Mouse (Mus musculus) forebrain, postnatal 0 days (tissue): ENCODE measurements around the gene Tmco4. TPM values are rescaled to one million over a fixed set of nuclear protein-coding genes. Genes with fewer than 3 reads are reported as not detected.
A peak's percentile ranks its signal among the peaks of the same experiment; 100 is the strongest.
"Not testable (repeated sequence)": the region's sequence is repeated elsewhere in the genome, so short reads cannot be mapped to it uniquely, and the experiment has no call there.

Experiments used
- ATAC-seq: fragments of 200-750 bp; cut with Nextera tagmentation; 2 replicates; pipeline ENCODE4 v1.8.0; 2017; ENCODE audit warnings: mild to moderate bottlenecking, moderate library complexity
- DNase-seq: peaks from one replicate; pipeline ENCODE4 v3.0.0-alpha.2; 2015
- H3K27ac ChIP-seq: fragments of 300-500 bp; sonication (generic); 2 replicates; pipeline ENCODE4 v1.5.1; 2014; ENCODE audit warnings: low read depth, mild to moderate bottlenecking, antibody characterized with exemption, low read length, moderate library complexity, mixed read lengths
- H3K27me3 ChIP-seq: fragments of 300-500 bp; sonication (generic); 2 replicates; pipeline ENCODE4 v1.6.1; 2014; ENCODE audit warnings: mild to moderate bottlenecking, low read length, mixed read lengths; ENCODE audit not compliant: insufficient read depth
- H3K36me3 ChIP-seq: fragments of 300-500 bp; sonication (generic); 2 replicates; pipeline ENCODE4 v1.6.1; 2014; ENCODE audit warnings: mild to moderate bottlenecking, moderate library complexity; ENCODE audit not compliant: insufficient read depth
- H3K4me1 ChIP-seq: fragments of 300-500 bp; sonication (generic); 2 replicates; pipeline ENCODE4 v1.6.1; 2014; ENCODE audit warnings: antibody characterized with exemption; ENCODE audit not compliant: insufficient read depth
- H3K4me2 ChIP-seq: fragments of 300-500 bp; sonication (generic); 2 replicates; pipeline ENCODE4 v1.6.1; 2014; ENCODE audit warnings: low read depth, mild to moderate bottlenecking, moderate library complexity
- H3K4me3 ChIP-seq: fragments of 300-500 bp; sonication (generic); 2 replicates; pipeline ENCODE4 v1.5.1; 2014; ENCODE audit warnings: low read depth, low read length, mixed read lengths
- H3K9ac ChIP-seq: fragments of 300-500 bp; sonication (generic); 2 replicates; pipeline ENCODE4 v1.6.1; 2014; ENCODE audit warnings: mild to moderate bottlenecking
- H3K9me3 ChIP-seq: fragments of 300-500 bp; sonication (generic); 2 replicates; pipeline ENCODE4 v1.6.1; 2016; ENCODE audit warnings: low read length
- CTCF ChIP-seq: sonication (generic); IDR thresholded peaks from 2 replicates; pipeline ENCODE4 v1.5.1; 2016; ENCODE audit warnings: antibody characterized with exemption, control low read depth, low read depth
- WGBS: fragments of 180-500 bp; shearing (Covaris S2); extraction: QIAGEN DNeasy Blood & Tissue Kit; methylation state at CpG from one replicate; pipeline ENCODE4 v1.1.7; 2014; 5-methylcytosine and 5-hydroxymethylcytosine counted together
- polyA plus RNA-seq: library from polyadenylated mRNA; unstranded; fragments of >200 nt; fragmentation: Nextera tagmentation; extraction: Ambion mirVana; gene quantifications from 2 replicates; pipeline ENCODE4 v1.2.1, GENCODE M21; 2015
- total RNA-seq: library from RNA; depleted of rRNA; stranded (reverse); fragments of >200 nt; gene quantifications from 2 replicates; pipeline ENCODE4 v1.2.3, GENCODE M21; 2014

Gene Tmco4
- total and polyA plus RNA-seq, 2 experiments from 2014 or later: 1.5 to 4.0 TPM

- WGBS: 66% methylated on average over 3 of the region's 3 CpGs
- no peak overlapping the region for H3K27ac ChIP-seq
- H3K36me3 ChIP-seq: no peaks in the 10 kb centered on the region
- peak overlapping the region; percentile 90 for H3K4me2 ChIP-seq
- no peaks in the 10 kb centered on the region for H3K27me3 ChIP-seq
- peak overlapping the region; percentile 61; the same call in 1 of the 2 replicates for H3K9ac ChIP-seq
- no peak overlapping the region; the same call in 1 of the 2 replicates for H3K4me3 ChIP-seq
- no peaks in the 10 kb centered on the region for H3K9me3 ChIP-seq
- DNase-seq: no peak
- H3K4me1 ChIP-seq: 0 out of 2 replicates have a peak, but pooled peaks cover 3% of the 10 kb centered on the region
- TF ChIP-seq CTCF: no peak
- no peak for ATAC-seq
Measured at GRCm38 (mm10) chr4:138973719-138974115, 1.0 kb downstream of the Tmco4 start.

- not testable (repeated sequence) for ATAC-seq, H3K9me3 ChIP-seq, H3K9ac ChIP-seq, H3K4me3 ChIP-seq, H3K4me2 ChIP-seq, H3K36me3 ChIP-seq, DNase-seq, H3K4me1 ChIP-seq, H3K27ac ChIP-seq, H3K27me3 ChIP-seq
- WGBS: 80% methylated on average over 2 of the region's 2 CpGs
Measured at GRCm38 (mm10) chr4:138974540-138974939, 1.9 kb downstream of the Tmco4 start.

- Histone ChIP-seq H3K9me3 (no peaks in the 10 kb centered on the region), H3K36me3 (no peaks in the 10 kb centered on the region), H3K27me3 (no peaks in the 10 kb centered on the region; the same call in 1 of the 2 replicates), H3K4me3 (no peak overlapping the region), H3K4me1 (0 out of 2 replicates have a peak, but pooled peaks cover 3% of the 10 kb centered on the region), H3K4me2 (no peak overlapping the region), H3K9ac (no peak overlapping the region), H3K27ac (no peak overlapping the region)
- TF ChIP-seq CTCF: no peak
- DNase-seq (no peak), ATAC-seq (no peak)
- 81% methylated on average over 3 of the region's 3 CpGs for WGBS
Measured at GRCm38 (mm10) chr4:138975194-138975593, 2.5 kb downstream of the Tmco4 start.

GRCm38 (mm10) chr4:138976046-138976445, 3.4 kb downstream of the Tmco4 start:
- ATAC-seq (no peak), DNase-seq (no peak)
- WGBS: 80% methylated on average over 6 of the region's 6 CpGs
- no peaks in the 10 kb centered on the region; the same call in 1 of the 2 replicates for H3K27me3 ChIP-seq
- 0 out of 2 replicates have a peak, but pooled peaks cover 3% of the 10 kb centered on the region for H3K4me1 ChIP-seq
- no peak overlapping the region for H3K27ac ChIP-seq
- no peaks in the 10 kb centered on the region for H3K9me3 ChIP-seq
- H3K4me3 ChIP-seq: no peak overlapping the region
- no peak for TF ChIP-seq CTCF
- H3K9ac ChIP-seq: no peak overlapping the region
- H3K4me2 ChIP-seq: no peak overlapping the region
- no peaks in the 10 kb centered on the region for H3K36me3 ChIP-seq

GRCm38 (mm10) chr4:138980021-138980420, 7.3 kb downstream of the Tmco4 start:
- WGBS: 88% methylated on average over 8 of the region's 8 CpGs

GRCm38 (mm10) chr4:138980771-138981420, 8.2 kb downstream of the Tmco4 start:
- no peaks in the 10 kb centered on the region for H3K36me3 ChIP-seq
- H3K4me2 ChIP-seq: no peak overlapping the region
- H3K9ac ChIP-seq: no peak overlapping the region
- no peaks in the 10 kb centered on the region; the same call in 1 of the 2 replicates for H3K27me3 ChIP-seq
- no peak for TF ChIP-seq CTCF
- 28% methylated on average over 12 of the region's 12 CpGs for WGBS
- H3K4me1 ChIP-seq: no peaks in the 10 kb centered on the region
- DNase-seq (no peak), ATAC-seq (no peak)
- H3K27ac ChIP-seq: no peak overlapping the region
- H3K9me3 ChIP-seq: no peaks in the 10 kb centered on the region
- no peak overlapping the region for H3K4me3 ChIP-seq

More at GRCm38 (mm10) chr4:138980021-138980420, 7.3 kb downstream of the Tmco4 start:
- DNase-seq (no peak), ATAC-seq (no peak)
- no peaks in the 10 kb centered on the region for H3K9me3 ChIP-seq
- H3K36me3 ChIP-seq: no peaks in the 10 kb centered on the region
- H3K27me3 ChIP-seq: no peaks in the 10 kb centered on the region; the same call in 1 of the 2 replicates
- H3K4me2 ChIP-seq: no peak overlapping the region
- H3K4me1 ChIP-seq: no peaks in the 10 kb centered on the region
- no peak overlapping the region for H3K9ac ChIP-seq
- TF ChIP-seq CTCF: no peak
- no peak overlapping the region for H3K27ac ChIP-seq
- H3K4me3 ChIP-seq: no peak overlapping the region

- ATAC-seq (no peak), DNase-seq (no peak)
- 80% methylated on average over 3 of the region's 3 CpGs for WGBS
- Histone ChIP-seq H3K9me3 (no peaks in the 10 kb centered on the region), H3K36me3 (no peaks in the 10 kb centered on the region), H3K4me1 (no peaks in the 10 kb centered on the region), H3K4me3 (no peak overlapping the region), H3K9ac (no peak overlapping the region), H3K4me2 (no peak overlapping the region), H3K27ac (no peak overlapping the region), H3K27me3 (no peaks in the 10 kb centered on the region; the same call in 1 of the 2 replicates)
- TF ChIP-seq CTCF: no peak
Measured at GRCm38 (mm10) chr4:138983422-138983821, 10.7 kb downstream of the Tmco4 start.
